Mouse (Mus musculus): ENCODE results near the gene Snx6.

DNA sequence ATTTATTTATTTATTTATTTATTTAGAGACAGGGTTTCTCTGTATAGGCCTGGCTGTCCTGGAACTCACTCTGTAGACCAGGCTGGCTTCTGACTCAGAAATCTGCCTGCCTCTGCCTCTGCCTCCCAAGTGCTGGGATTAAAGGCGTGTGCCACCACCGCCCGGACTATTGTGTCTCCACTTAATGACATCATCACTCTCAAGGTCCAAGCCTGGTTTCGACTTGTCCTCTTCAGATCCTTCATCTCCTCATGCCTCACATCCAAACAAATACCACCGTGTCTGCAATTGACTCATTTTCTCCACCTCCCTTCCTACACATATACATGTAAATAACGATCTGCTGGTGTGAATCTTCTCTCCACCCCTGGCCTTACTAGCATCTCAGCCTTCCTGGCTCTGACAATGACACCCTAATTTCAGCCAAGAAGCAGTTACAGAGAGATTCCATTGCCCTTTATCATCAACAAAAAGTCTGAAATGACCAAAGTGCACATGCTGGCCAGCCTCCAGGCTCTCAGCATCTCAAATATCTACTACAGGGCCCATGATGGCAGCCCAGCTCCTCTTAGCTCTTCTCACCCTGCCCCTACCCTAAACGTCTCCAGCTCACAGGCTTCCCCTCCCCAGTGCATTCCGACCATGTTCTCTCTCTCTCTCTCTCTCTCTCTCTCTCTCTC lies 1.2 kb upstream of the Snx6 start:
- TF ChIP-seq POLR2A (IDR thresholded peaks at IDR 0.05; ENCODE audit: low read depth, low read length) (no peak), CTCF (IDR thresholded peaks at IDR 0.05; ENCODE audit: extremely low read depth, insufficient read length, insufficient replicate concordance, low read depth, low read length) (no peak)
